Mouse (Mus musculus) layer of hippocampus, postnatal 25 days (tissue): ENCODE measurements around the gene Rplp1. TPM values are rescaled to one million over a fixed set of nuclear protein-coding genes. Genes with fewer than 3 reads are reported as not detected.

ENCODE experiments used
- DNase-seq, 2 experiments: peaks; one replicate each; pipeline ENCODE4 v3.0.0; 2022; ENCODE audit warnings: mixed read lengths in 2 of 2, low spot score in 1 of 2; ENCODE audit errors: extremely low spot score in 1 of 2
- total RNA-seq, 2 experiments: library from RNA; stranded (reverse); gene quantifications; 2 replicates each; pipeline ENCODE4 v1.2.3; 2021

Rplp1 gene
- total RNA-seq, 2 experiments from 2014 or later = 1,278 to 1,525 TPM

GRCm38 (mm10) chr9:61914917-61915300 lies 567 bp upstream of the Rplp1 start:
- no peak for DNase-seq

GRCm38 (mm10) chr9:61911300-61912128 lies 2.8 kb downstream of the Rplp1 start:
- no peak for DNase-seq

GRCm38 (mm10) chr9:61910526-61911256 lies 3.7 kb downstream of the Rplp1 start:
- no peak for DNase-seq

GRCm38 (mm10) chr9:61909633-61910032 lies 4.7 kb downstream of the Rplp1 start:
- DNase-seq = no peak

GRCm38 (mm10) chr9:61908832-61909407 lies 5.4 kb downstream of the Rplp1 start:
- no peak for DNase-seq

- DNase-seq = no peak
Measured at GRCm38 (mm10) chr9:61908341-61908740, 6.0 kb downstream of the Rplp1 start.

- DNase-seq = no peak
Measured at GRCm38 (mm10) chr9:61907621-61908295, 6.6 kb downstream of the Rplp1 start.

- peak in 1 of 2 experiments; percentile 52 for DNase-seq
Measured at GRCm38 (mm10) chr9:61906912-61907311, 7.4 kb downstream of the Rplp1 start.

GRCm38 (mm10) chr9:61905576-61905975 lies 8.8 kb downstream of the Rplp1 start:
- no peak for DNase-seq

- DNase-seq = no peak
Measured at GRCm38 (mm10) chr9:61904201-61904600, 10.1 kb downstream of the Rplp1 start.

- DNase-seq = no peak
Measured at GRCm38 (mm10) chr9:61902445-61902844, 11.9 kb downstream of the Rplp1 start.

GRCm38 (mm10) chr9:61901574-61901973 lies 12.8 kb downstream of the Rplp1 start:
- DNase-seq = no peak

GRCm38 (mm10) chr9:61899804-61900203 lies 14.5 kb downstream of the Rplp1 start:
- DNase-seq = peak; percentile 84 to 97

- DNase-seq = peak; percentile 85 to 96
Measured at GRCm38 (mm10) chr9:61898401-61898800, 15.9 kb downstream of the Rplp1 start.

GRCm38 (mm10) chr9:61895014-61895413 lies 19.3 kb downstream of the Rplp1 start:
- no peak for DNase-seq

- DNase-seq = no peak
Measured at GRCm38 (mm10) chr9:61889855-61890254, 24.5 kb downstream of the Rplp1 start.

GRCm38 (mm10) chr9:61887661-61888379 lies 26.5 kb downstream of the Rplp1 start:
- DNase-seq = no peak

GRCm38 (mm10) chr9:61885964-61886363 lies 28.4 kb downstream of the Rplp1 start:
- no peak for DNase-seq

- DNase-seq = no peak
Measured at GRCm38 (mm10) chr9:61884936-61885335, 29.4 kb downstream of the Rplp1 start.

- DNase-seq = no peak
Measured at GRCm38 (mm10) chr9:61884375-61884774, 30.0 kb downstream of the Rplp1 start.
